Comparison of ENCODE assay signal across 16 mouse cellular contexts in genomic region chr11:111932052-111932451, GRCm38 (mm10).
"Had no signal": no experiment of that assay in that cellular context is flagged by ENCODE, and none has a peak within 500 bp of the region (broad histone marks: within the 10 kb centered on the region; RNA-seq: fewer than 3 reads in every experiment).

No protein-coding gene starts in this region.

- DNase-seq: retina, postnatal 1 day; right cerebral cortex, adult 18-20 months; right cerebral cortex, postnatal 14 days; right cerebral cortex, postnatal 25 days; right cerebral cortex, postnatal 4 days; spleen, adult 18-20 months; thymus, adult 18-20 months; thymus, adult 2 months; thymus, postnatal 14 days; thymus, postnatal 25 days; thymus, postnatal 36 days; thymus, postnatal 4 days had no signal

- H3K9me3 ChIP-seq: neural tube, embryonic 13.5 days; neural tube, embryonic 15.5 days; stomach, embryonic 15.5 days had no signal

- H3K4me3 ChIP-seq: neural tube, embryonic 13.5 days; neural tube, embryonic 15.5 days; stomach, embryonic 15.5 days had no signal

- H3K27ac ChIP-seq: neural tube, embryonic 13.5 days; neural tube, embryonic 15.5 days; stomach, embryonic 15.5 days; stomach, postnatal 0 days had no signal

- H3K36me3 ChIP-seq: neural tube, embryonic 13.5 days; neural tube, embryonic 15.5 days; stomach, embryonic 15.5 days had no signal

- H3K4me1 ChIP-seq: neural tube, embryonic 15.5 days; stomach, embryonic 15.5 days had no signal

- H3K27me3 ChIP-seq: neural tube, embryonic 13.5 days; neural tube, embryonic 15.5 days; stomach, embryonic 15.5 days had no signal

- H3K9ac ChIP-seq: neural tube, embryonic 13.5 days; neural tube, embryonic 15.5 days; stomach, embryonic 15.5 days had no signal

- H3K4me2 ChIP-seq: neural tube, embryonic 13.5 days; neural tube, embryonic 15.5 days; stomach, embryonic 15.5 days had no signal
